Mouse (Mus musculus): ENCODE data around the gene Sytl3.
"Not testable (repeated sequence)": the region's sequence is repeated elsewhere in the genome, so short reads cannot be mapped to it uniquely, and the experiment has no call there.

The Sytl3 gene

DNA sequence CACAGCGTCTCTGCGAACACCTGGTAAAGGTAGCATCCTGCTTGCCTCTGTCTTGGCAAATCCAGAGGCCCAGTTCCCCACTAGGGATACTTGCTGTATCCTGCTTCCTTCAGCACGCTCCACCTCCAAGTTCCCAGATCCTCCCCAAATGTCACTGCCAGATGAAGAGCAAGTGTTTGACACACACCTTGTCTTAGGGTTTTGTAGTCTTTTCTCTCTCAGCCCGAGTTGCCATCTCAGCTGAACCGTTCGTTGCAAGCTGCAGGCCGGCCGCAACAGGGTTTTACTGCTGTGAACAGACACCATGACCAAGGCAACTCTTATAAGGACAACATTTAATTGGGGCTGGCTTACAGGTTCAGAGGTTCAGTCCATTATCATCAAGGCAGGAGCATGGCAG lies 12.1 kb upstream of the Sytl3 start:
- not testable (repeated sequence) for DNase-seq (ENCODE audit: low read depth, low spot score)

- DNase-seq (ENCODE audit: low read depth, low spot score) = not testable (repeated sequence)
These were observed 11.4 kb upstream of the Sytl3 start for GRCm38 (mm10) chr17:6647452-6647851.

DNA sequence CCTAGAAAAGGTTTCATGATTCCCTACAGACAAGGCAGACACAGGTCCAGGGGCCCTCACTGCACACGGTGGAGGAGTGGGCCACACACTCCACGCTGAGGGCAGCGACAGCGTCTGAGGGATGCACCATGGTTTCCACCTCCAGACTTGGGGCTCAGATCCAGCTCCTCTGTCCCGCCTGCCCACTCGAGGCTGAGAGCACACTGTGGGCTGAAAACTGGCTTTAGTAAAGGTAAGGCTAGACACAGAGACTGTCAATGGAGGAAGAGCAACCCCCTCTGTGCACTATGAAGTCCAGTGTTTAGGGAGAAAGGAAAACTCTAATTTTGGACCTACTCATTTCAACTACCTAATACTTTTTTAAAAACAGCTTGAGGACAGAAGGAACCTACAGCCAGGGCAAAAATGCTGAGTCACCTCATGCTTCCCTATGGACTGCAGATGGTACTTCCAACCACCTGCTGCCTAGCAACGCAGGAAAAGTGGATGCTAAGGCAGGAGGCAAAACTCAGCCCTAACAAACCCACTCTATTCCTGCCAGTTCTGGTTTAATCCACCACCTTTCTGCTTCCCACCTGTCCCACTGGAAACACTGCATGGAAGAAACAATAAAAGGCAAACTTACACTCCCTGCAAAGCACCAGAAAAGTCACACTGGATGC lies 7.9 kb upstream of the Sytl3 start:
- DNase-seq (ENCODE audit: low read depth, low spot score) = not testable (repeated sequence)

DNA sequence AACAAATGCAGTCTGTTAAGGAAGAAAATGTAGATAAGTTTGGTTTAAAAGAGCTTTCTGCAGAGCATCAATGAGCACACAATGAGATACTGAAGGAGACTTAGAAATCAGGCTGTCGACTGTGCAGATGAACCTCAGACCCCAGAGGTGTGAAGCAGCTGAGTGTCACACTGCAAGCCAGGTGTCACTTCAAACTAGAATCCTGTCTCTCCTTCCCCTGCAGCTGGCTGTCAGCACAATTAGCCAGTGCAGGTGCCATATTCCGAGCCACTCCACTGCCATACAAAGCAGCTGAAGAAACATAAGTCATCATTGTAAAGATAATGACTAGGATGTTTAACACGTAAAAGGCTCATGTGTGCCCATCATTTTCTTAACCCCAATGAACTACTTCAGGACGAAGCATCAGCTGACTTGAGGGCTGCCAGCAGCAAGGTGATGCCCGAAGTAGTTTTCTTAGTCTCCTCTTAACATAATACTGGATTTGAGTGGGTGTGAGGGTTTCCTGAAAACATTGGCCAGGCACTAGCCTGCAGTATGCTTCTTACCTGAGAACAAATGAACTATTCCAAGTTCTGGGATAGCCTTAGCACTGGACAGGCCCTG lies 5.4 kb upstream of the Sytl3 start:
- DNase-seq (ENCODE audit: low read depth, low spot score) = not testable (repeated sequence)

- DNase-seq (ENCODE audit: low read depth, low spot score) = peak; percentile 67
These were observed 3.8 kb upstream of the Sytl3 start for GRCm38 (mm10) chr17:6655087-6655511.

DNA sequence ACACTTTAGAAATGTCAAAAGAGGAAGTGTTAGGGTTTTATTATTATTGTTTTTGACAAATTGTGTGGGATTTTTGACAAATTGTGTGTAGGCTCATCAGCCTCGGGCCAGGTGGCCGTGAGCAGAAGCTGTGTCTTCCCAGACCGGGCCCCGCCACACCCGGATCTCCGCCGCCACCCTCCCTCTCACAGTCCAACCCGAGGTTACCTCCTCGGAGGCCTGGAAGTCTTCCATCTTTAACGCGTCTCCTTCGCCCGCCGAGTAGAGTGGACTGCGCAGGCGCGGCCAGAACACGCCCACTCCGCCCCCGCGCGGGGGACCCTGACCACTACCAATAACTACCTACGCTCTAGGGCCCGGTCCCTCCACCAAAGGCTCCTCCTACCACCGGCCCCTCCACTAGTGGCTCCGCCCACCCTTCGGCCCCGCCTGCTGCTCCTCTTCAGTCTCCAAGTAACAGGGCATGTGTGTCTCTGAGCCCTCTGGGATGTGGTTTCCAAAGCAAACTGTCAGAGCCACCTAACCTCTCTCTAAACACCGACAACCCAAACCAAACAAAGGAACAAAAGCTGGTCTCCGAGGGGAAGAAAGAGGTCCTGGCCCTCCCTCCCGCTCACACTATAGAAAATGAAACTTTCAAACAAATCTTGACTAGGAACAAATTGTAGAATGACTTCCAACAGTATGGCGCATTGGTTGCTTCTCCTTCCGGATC lies 3.2 kb upstream of the Sytl3 start, which contains the start of gene Dynlt1f:
TSS of gene Dynlt1f (minus strand) at position 334 of the 715 bp plus-strand sequence.
- peak; percentile 57 for DNase-seq (ENCODE audit: low read depth, low spot score)

GRCm38 (mm10) chr17:6656471-6656870 lies 2.4 kb upstream of the Sytl3 start:
- not testable (repeated sequence) for DNase-seq (ENCODE audit: low read depth, low spot score)

DNA sequence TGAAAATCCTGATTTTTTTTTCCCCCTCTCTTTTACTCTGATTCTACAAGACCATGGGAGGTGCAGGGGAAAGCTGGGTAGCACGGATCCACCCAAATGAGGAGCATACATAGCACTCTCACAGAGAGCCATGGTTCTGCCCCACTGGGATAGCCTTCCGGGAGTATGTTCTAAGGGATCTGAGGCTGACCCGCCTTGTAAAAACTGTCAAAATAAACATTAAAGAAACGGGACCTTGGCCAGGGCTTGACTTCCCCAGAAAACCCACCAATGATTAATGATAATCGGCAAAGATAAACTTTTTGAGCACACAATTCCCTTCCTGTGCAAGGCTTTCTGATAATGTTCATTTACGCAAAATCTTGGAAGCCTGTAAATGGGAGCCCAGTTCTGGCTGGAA lies 1.7 kb downstream of the Sytl3 start:
- not testable (repeated sequence) for DNase-seq (ENCODE audit: low read depth, low spot score)

GRCm38 (mm10) chr17:6661093-6661816 lies 2.4 kb downstream of the Sytl3 start:
- peak; percentile 41 for DNase-seq (ENCODE audit: low read depth, low spot score)

- not testable (repeated sequence) for DNase-seq (ENCODE audit: low read depth, low spot score)
These were observed 3.9 kb downstream of the Sytl3 start for GRCm38 (mm10) chr17:6662840-6663239.

DNA sequence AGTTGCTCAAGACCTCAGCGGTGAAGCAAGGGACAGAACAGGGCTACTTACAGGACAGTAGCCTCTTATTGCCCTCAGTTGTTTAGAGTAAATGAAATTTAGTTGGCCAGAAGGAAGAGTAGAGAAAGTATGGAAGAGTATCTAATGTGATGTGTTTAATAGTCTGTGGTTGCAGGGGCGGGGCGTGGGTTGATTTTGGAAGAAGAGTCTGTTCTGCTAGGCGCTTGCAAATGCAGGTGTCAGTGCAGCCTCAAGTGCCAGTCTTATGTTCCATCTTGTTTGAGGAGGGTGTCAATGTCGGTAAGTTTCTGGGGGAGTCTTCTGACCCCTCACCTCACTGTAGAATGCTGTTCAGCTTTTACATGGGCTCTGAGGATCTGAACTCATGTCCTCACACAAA lies 6.5 kb downstream of the Sytl3 start:
- not testable (repeated sequence) for DNase-seq (ENCODE audit: low read depth, low spot score)

DNA sequence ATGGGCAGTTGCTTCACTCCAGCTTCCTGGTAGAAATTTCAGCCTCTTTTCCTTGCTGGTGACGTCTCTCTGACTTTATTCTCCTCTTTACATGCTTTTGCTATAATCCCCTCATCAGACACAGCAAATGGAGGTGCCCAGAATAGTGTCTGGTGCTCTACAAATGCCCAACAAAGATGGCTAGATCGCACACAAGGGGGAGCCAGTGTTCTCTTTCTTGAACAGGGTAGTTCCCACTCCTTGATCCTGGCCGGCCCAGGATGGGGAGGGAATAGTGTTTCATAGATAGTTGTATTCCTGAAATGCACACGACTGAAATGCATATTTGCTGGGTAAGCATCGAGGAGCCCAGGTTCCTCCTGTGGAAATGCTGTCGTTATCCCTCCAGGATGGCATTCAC lies 9.6 kb downstream of the Sytl3 start:
- DNase-seq (ENCODE audit: low read depth, low spot score) = not testable (repeated sequence)

DNA sequence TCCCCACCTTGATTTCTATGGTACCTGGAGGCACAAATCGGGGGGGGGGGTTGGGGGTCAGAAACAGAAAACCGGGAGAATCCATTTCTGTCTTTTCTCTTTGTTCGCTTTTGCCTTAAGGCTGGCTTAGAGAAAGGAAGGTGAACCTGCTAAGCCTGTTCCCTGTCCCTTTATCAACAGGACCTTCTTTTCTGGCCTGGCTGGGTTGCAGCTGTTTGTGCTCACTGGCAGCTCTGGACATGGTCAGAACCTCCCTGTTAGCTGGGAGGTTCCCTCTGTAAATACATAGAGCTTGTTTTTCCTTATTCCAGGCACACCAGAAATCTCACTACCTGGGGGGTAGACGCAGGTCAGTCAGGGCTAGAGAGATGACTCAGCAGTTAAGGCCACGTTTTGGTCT lies 15.4 kb downstream of the Sytl3 start:
- not testable (repeated sequence) for DNase-seq (ENCODE audit: low read depth, low spot score)

GRCm38 (mm10) chr17:6678063-6678462 lies 19.2 kb downstream of the Sytl3 start:
- not testable (repeated sequence) for DNase-seq (ENCODE audit: low read depth, low spot score)

GRCm38 (mm10) chr17:6681721-6682120 lies 22.8 kb downstream of the Sytl3 start:
- not testable (repeated sequence) for DNase-seq (ENCODE audit: low read depth, low spot score)

- not testable (repeated sequence) for DNase-seq (ENCODE audit: low read depth, low spot score)
These were observed 24.8 kb downstream of the Sytl3 start for GRCm38 (mm10) chr17:6683702-6684101.

GRCm38 (mm10) chr17:6684464-6685287 lies 25.8 kb downstream of the Sytl3 start:
- DNase-seq (ENCODE audit: low read depth, low spot score) = not testable (repeated sequence)

- not testable (repeated sequence) for DNase-seq (ENCODE audit: low read depth, low spot score)
These were observed 26.5 kb downstream of the Sytl3 start for GRCm38 (mm10) chr17:6685288-6685818.

- not testable (repeated sequence) for DNase-seq (ENCODE audit: low read depth, low spot score)
These were observed 27.5 kb downstream of the Sytl3 start for GRCm38 (mm10) chr17:6686299-6686971.

DNA sequence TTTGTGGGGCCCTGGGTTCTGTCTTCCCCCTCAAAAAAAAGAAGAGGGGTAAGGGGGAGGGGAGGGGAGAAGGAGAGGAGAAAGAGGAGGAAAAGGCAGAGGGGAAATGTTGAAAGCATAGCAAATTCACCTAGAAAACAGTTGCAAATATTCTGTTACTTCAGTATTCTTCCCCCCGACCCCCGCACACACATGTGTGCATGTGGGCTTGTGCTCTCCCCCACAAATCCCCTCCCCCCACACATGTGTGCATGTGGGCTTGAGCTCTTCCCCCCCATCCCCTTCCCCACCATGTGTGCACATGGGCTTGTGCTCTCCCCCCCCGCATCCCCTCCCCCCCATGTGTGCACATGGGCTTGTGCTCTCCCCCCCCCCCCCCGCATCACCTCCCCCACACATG lies 30.5 kb downstream of the Sytl3 start:
- not testable (repeated sequence) for DNase-seq (ENCODE audit: low read depth, low spot score)
